Mouse (Mus musculus) spleen, adult 2 months (tissue): Measurements from ENCODE around the gene Il11.

ENCODE experiments used
- CTCF ChIP-seq: fragments of 200-500 bp; IDR thresholded peaks from 2 replicates; pipeline ENCODE4 v1.5.1; 2011; ENCODE audit warnings: mild to moderate bottlenecking, inconsistent platforms; ENCODE audit not compliant: insufficient read depth, insufficient read length, insufficient replicate concordance; ENCODE audit errors: extremely low read depth
- POLR2A ChIP-seq: fragments of 200-500 bp; IDR thresholded peaks from 2 replicates; pipeline ENCODE4 v1.6.1; 2011; ENCODE audit warnings: low read depth, low read length, inconsistent platforms

DNA sequence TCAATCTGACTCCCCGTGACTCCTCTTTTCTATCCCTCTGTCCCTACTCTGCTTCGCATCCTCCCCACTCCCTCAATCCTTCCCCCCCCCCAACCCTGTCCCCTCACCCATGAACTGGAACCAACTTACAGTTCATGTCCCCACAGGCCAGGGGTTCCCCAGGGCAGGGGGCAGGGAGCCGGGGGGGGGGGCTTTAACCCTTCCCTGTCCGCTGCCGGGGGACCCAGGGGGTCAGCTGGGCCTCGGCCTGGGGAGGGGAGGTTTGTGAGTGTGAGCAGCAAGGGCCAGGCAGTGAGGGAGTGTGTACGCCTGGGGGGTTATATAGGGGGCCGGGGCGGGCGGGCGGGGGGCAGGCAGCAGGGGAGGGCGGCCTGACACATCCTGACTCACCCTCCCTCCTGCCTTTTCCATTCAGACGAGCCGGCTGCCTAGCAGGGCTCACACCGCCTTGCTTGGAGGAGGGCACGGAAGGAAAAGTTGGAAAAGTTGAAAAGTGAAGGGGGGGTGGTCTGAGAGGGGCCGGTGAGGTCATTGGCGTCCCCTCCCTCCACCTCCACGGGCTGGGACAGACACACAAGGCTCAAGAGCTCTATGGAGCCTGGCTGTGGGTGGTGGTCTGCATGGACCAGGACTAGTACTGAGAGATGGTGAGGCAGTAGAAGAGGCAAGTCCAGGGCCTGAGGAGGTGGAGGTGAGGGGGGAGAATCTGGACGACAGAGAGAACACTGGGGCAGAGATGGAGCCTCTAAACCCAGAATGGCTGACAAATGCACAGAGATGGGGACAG lies 4.6 kb downstream of the Il11 start:
- TF ChIP-seq CTCF (no peak), POLR2A (no peak)
